Mouse (Mus musculus) large intestine, adult 2 months (tissue): ENCODE results near the gene Olfr988. TPM values are rescaled to one million over a fixed set of nuclear protein-coding genes. Genes with fewer than 3 reads are reported as not detected.
"Not testable (repeated sequence)": the region's sequence is repeated elsewhere in the genome, so short reads cannot be mapped to it uniquely, and the experiment has no call there.

Source experiments
- DNase-seq: peaks from one replicate; pipeline ENCODE4 v3.0.0-alpha.2; 2012; ENCODE audit warnings: low read depth, low spot score
- WGBS: fragments of 180-500 bp; shearing (Covaris S2); methylation state at CpG from one replicate; pipeline ENCODE4 v1.1.7; 2018; 5-methylcytosine and 5-hydroxymethylcytosine counted together
- polyA plus RNA-seq: library from polyadenylated mRNA; depleted of rRNA; stranded (reverse); fragments of >200 nt; gene quantifications from 2 replicates; pipeline ENCODE4 v1.2.3, GENCODE M21; 2012; rRNA removed

Olfr988 gene
- polyA plus RNA-seq = not detected in 2 replicates

GRCm38 (mm10) chr2:85363127-85363526 lies at the start of gene Olfr988:
Olfr988 (minus strand) TSS chr2:85363227.
- not testable (repeated sequence) for DNase-seq

GRCm38 (mm10) chr2:85409369-85409768 lies 46.3 kb upstream of the Olfr988 start, which contains the start of gene Olfr992:
Olfr992 (minus strand) TSS chr2:85409469.
- DNase-seq = no peak
- WGBS = 50% methylated on average over 2 of the region's 2 CpGs

- WGBS = 60% methylated on average over 7 of the region's 7 CpGs
- no peak for DNase-seq
Measured at GRCm38 (mm10) chr2:85339972-85340371, 23.1 kb downstream of the Olfr988 start.

- DNase-seq = not testable (repeated sequence)
Measured at GRCm38 (mm10) chr2:85339215-85339614, 23.8 kb downstream of the Olfr988 start, which contains the start of gene Olfr987. Olfr987 (minus strand) TSS chr2:85339315.

GRCm38 (mm10) chr2:85319106-85319505 lies 43.9 kb downstream of the Olfr988 start:
- DNase-seq = no peak
- 51% methylated on average over 1 of the region's 1 CpGs for WGBS

Other genes with a start within 250 kb of the Olfr988 start
- 3.1 and 5.6 TPM in 2 replicates for gene Aplnr, start 227.0 kb downstream of the Olfr988 start, polyA plus RNA-seq
- 1.5 and 2.2 TPM in 2 replicates for gene Lrrc55, start 166.0 kb downstream of the Olfr988 start, polyA plus RNA-seq
- not detected in 2 replicates for gene Olfr987, start 23.9 kb downstream of the Olfr988 start, polyA plus RNA-seq
- gene Olfr992, start 46.2 kb upstream of the Olfr988 start, polyA plus RNA-seq = not detected in 2 replicates
- not detected in 2 replicates for gene Olfr993, start 51.6 kb upstream of the Olfr988 start, polyA plus RNA-seq
- not detected in 2 replicates for gene Olfr994, start 73.2 kb upstream of the Olfr988 start, polyA plus RNA-seq
- gene Olfr995, start 80.4 kb upstream of the Olfr988 start, polyA plus RNA-seq = not detected in 2 replicates
- not detected in 2 replicates for gene 4833423E24Rik, start 155.8 kb upstream of the Olfr988 start, polyA plus RNA-seq
- gene Olfr996, start 216.0 kb upstream of the Olfr988 start, polyA plus RNA-seq = not detected in 2 replicates
- not detected in 2 replicates for gene Olfr998, start 225.7 kb upstream of the Olfr988 start, polyA plus RNA-seq
- not detected in 2 replicates for gene Olfr1000, start 248.7 kb upstream of the Olfr988 start, polyA plus RNA-seq